Mouse (Mus musculus): Measurements from ENCODE around the gene Ier3.

- TF ChIP-seq CTCF (IDR thresholded peaks at IDR 0.05; ENCODE audit: extremely low read depth, insufficient read length, insufficient replicate concordance, low read depth, low read length) = peak; percentile 45; the same call in 1 of the 2 replicates
- TF ChIP-seq POLR2A (IDR thresholded peaks at IDR 0.05; ENCODE audit: low read depth, low read length) = no peak; the same call in 1 of the 2 replicates
These were observed 45.7 kb downstream of the Ier3 start for GRCm38 (mm10) chr17:35866911-35867890.
